Mouse (Mus musculus): ENCODE measurements at regions not wholly inside any gene's neighbourhood (a gene's known extent, or its start where the extent isn't known, plus 50 kb on each side); places are given as distances from the start of the nearest gene placed in this dataset.

- TF ChIP-seq CHD2 (IDR thresholded peaks at IDR 0.05; ENCODE audit: low read depth, low read length) = no peak
- TF ChIP-seq MAFK (IDR thresholded peaks at IDR 0.05; ENCODE audit: insufficient read depth, low read depth, low read length) = 0 out of 2 replicates have a peak, but pooled peaks have one; percentile 7
- TF ChIP-seq HCFC1 (IDR thresholded peaks at IDR 0.05; ENCODE audit: borderline replicate concordance, insufficient read depth, low read length) = no peak
- TF ChIP-seq ZNF384 (IDR thresholded peaks at IDR 0.05; ENCODE audit: low read depth, low read length) = no peak
Observed at GRCm38 (mm10) chr11:57585646-57586045, 59.6 kb upstream of the Galnt10 start.

All from ES-E14 (cell line).